Mouse (Mus musculus): ENCODE data around the gene Slc38a4. TPM values are rescaled to one million over a fixed set of nuclear protein-coding genes. Genes with fewer than 3 reads are reported as not detected.

Slc38a4 gene
- not detected in 2 replicates for polyA plus RNA-seq (2012; ENCODE audit: insufficient read depth, low replicate concordance)

- Histone ChIP-seq H3K27me3 (replicated peaks) (peaks cover 15% of the 10 kb centered on the region), H3K9me3 (peaks cover 53% of the 10 kb centered on the region), H3K36me3 (replicated peaks; ENCODE audit: low read length) (no peaks in the 10 kb centered on the region), H3K4me1 (no peaks in the 10 kb centered on the region), H3K4me3 (replicated peaks) (no peak within 1 kb of the TSS)
- TF ChIP-seq FLI1 (IDR thresholded peaks at IDR 0.05; ENCODE audit: low read length) (no peak), GATA1 (IDR thresholded peaks at IDR 0.05; ENCODE audit: borderline replicate concordance, low read length) (no peak)
Observed at GRCm38 (mm10) chr15:97055794-97056193, at the start of gene Slc38a4. TSS of gene Slc38a4 (minus strand) at chr15:97055956.

- Histone ChIP-seq H3K9me3 (0 out of 2 replicates have a peak, but pooled peaks cover 4% of the 10 kb centered on the region), H3K4me1 (no peaks in the 10 kb centered on the region), H3K27me3 (replicated peaks) (no peaks in the 10 kb centered on the region), H3K36me3 (replicated peaks; ENCODE audit: low read length) (no peaks in the 10 kb centered on the region), H3K4me3 (replicated peaks) (no peak overlapping the region)
- no peak for TF ChIP-seq GATA1 (IDR thresholded peaks at IDR 0.05; ENCODE audit: borderline replicate concordance, low read length)
- TF ChIP-seq FLI1 (IDR thresholded peaks at IDR 0.05; ENCODE audit: low read length): no peak
Observed at GRCm38 (mm10) chr15:97104889-97105391, 49.2 kb upstream of the Slc38a4 start.

GRCm38 (mm10) chr15:97104048-97104447 lies 48.3 kb upstream of the Slc38a4 start:
- Histone ChIP-seq H3K9me3 (peaks cover 9% of the 10 kb centered on the region), H3K4me3 (replicated peaks) (no peak overlapping the region), H3K4me1 (no peaks in the 10 kb centered on the region), H3K36me3 (replicated peaks; ENCODE audit: low read length) (no peaks in the 10 kb centered on the region), H3K27me3 (replicated peaks) (no peaks in the 10 kb centered on the region)
- TF ChIP-seq FLI1 (IDR thresholded peaks at IDR 0.05; ENCODE audit: low read length): no peak
- no peak for TF ChIP-seq GATA1 (IDR thresholded peaks at IDR 0.05; ENCODE audit: borderline replicate concordance, low read length)

GRCm38 (mm10) chr15:97102811-97103210 lies 47.1 kb upstream of the Slc38a4 start:
- H3K4me1 ChIP-seq: no peaks in the 10 kb centered on the region
- peaks cover 13% of the 10 kb centered on the region for H3K9me3 ChIP-seq
- TF ChIP-seq GATA1 (IDR thresholded peaks at IDR 0.05; ENCODE audit: borderline replicate concordance, low read length): no peak
- TF ChIP-seq FLI1 (IDR thresholded peaks at IDR 0.05; ENCODE audit: low read length): no peak
- H3K27me3 ChIP-seq (replicated peaks): no peaks in the 10 kb centered on the region
- H3K36me3 ChIP-seq (replicated peaks; ENCODE audit: low read length): no peaks in the 10 kb centered on the region
- H3K4me3 ChIP-seq (replicated peaks): no peak overlapping the region

GRCm38 (mm10) chr15:97102181-97102580 lies 46.4 kb upstream of the Slc38a4 start:
- Histone ChIP-seq H3K4me1 (no peaks in the 10 kb centered on the region), H3K27me3 (replicated peaks) (no peaks in the 10 kb centered on the region), H3K9me3 (peaks cover 13% of the 10 kb centered on the region), H3K4me3 (replicated peaks) (no peak overlapping the region), H3K36me3 (replicated peaks; ENCODE audit: low read length) (no peaks in the 10 kb centered on the region)
- no peak for TF ChIP-seq FLI1 (IDR thresholded peaks at IDR 0.05; ENCODE audit: low read length)
- TF ChIP-seq GATA1 (IDR thresholded peaks at IDR 0.05; ENCODE audit: borderline replicate concordance, low read length): no peak

- H3K9me3 ChIP-seq: peaks cover 28% of the 10 kb centered on the region
- no peaks in the 10 kb centered on the region for H3K36me3 ChIP-seq (replicated peaks; ENCODE audit: low read length)
- H3K4me3 ChIP-seq (replicated peaks): no peak overlapping the region
- TF ChIP-seq FLI1 (IDR thresholded peaks at IDR 0.05; ENCODE audit: low read length) (no peak), GATA1 (IDR thresholded peaks at IDR 0.05; ENCODE audit: borderline replicate concordance, low read length) (no peak)
- no peaks in the 10 kb centered on the region for H3K27me3 ChIP-seq (replicated peaks)
- no peaks in the 10 kb centered on the region for H3K4me1 ChIP-seq
Observed at GRCm38 (mm10) chr15:97099101-97099500, 43.3 kb upstream of the Slc38a4 start.

- no peak overlapping the region for H3K4me3 ChIP-seq (replicated peaks)
Observed at GRCm38 (mm10) chr15:97097548-97097947, 41.8 kb upstream of the Slc38a4 start.

GRCm38 (mm10) chr15:97089526-97089925 lies 33.8 kb upstream of the Slc38a4 start:
- no peak overlapping the region for H3K4me3 ChIP-seq (replicated peaks)
- no peak for TF ChIP-seq FLI1 (IDR thresholded peaks at IDR 0.05; ENCODE audit: low read length)
- no peak for TF ChIP-seq GATA1 (IDR thresholded peaks at IDR 0.05; ENCODE audit: borderline replicate concordance, low read length)
- H3K27me3 ChIP-seq (replicated peaks): no peaks in the 10 kb centered on the region
- no peaks in the 10 kb centered on the region for H3K36me3 ChIP-seq (replicated peaks; ENCODE audit: low read length)
- peaks cover 26% of the 10 kb centered on the region for H3K9me3 ChIP-seq
- H3K4me1 ChIP-seq: no peaks in the 10 kb centered on the region

More at GRCm38 (mm10) chr15:97097548-97097947, 41.8 kb upstream of the Slc38a4 start:
- H3K4me1 ChIP-seq: no peaks in the 10 kb centered on the region
- no peaks in the 10 kb centered on the region for H3K27me3 ChIP-seq (replicated peaks)
- TF ChIP-seq FLI1 (IDR thresholded peaks at IDR 0.05; ENCODE audit: low read length): no peak
- no peak for TF ChIP-seq GATA1 (IDR thresholded peaks at IDR 0.05; ENCODE audit: borderline replicate concordance, low read length)
- H3K36me3 ChIP-seq (replicated peaks; ENCODE audit: low read length): no peaks in the 10 kb centered on the region
- peaks cover 36% of the 10 kb centered on the region for H3K9me3 ChIP-seq

- Histone ChIP-seq H3K36me3 (replicated peaks; ENCODE audit: low read length) (no peaks in the 10 kb centered on the region), H3K4me1 (no peaks in the 10 kb centered on the region), H3K4me3 (replicated peaks) (no peak overlapping the region), H3K9me3 (peaks cover 10% of the 10 kb centered on the region; the same call in 1 of the 2 replicates), H3K27me3 (replicated peaks) (no peaks in the 10 kb centered on the region)
- no peak for TF ChIP-seq GATA1 (IDR thresholded peaks at IDR 0.05; ENCODE audit: borderline replicate concordance, low read length)
- TF ChIP-seq FLI1 (IDR thresholded peaks at IDR 0.05; ENCODE audit: low read length): no peak
Observed at GRCm38 (mm10) chr15:97085833-97086232, 30.1 kb upstream of the Slc38a4 start.

GRCm38 (mm10) chr15:97077665-97078064 lies 21.9 kb upstream of the Slc38a4 start:
- TF ChIP-seq FLI1 (IDR thresholded peaks at IDR 0.05; ENCODE audit: low read length): no peak
- TF ChIP-seq GATA1 (IDR thresholded peaks at IDR 0.05; ENCODE audit: borderline replicate concordance, low read length): no peak
- Histone ChIP-seq H3K4me1 (no peaks in the 10 kb centered on the region), H3K4me3 (replicated peaks) (no peak overlapping the region), H3K9me3 (peaks cover 14% of the 10 kb centered on the region), H3K36me3 (replicated peaks; ENCODE audit: low read length) (no peaks in the 10 kb centered on the region), H3K27me3 (replicated peaks) (no peaks in the 10 kb centered on the region)
